Comparison of ENCODE assay signal across 15 mouse cellular contexts in genomic region chr6:52200751-52201250, GRCm38 (mm10). TPM values are rescaled to one million over a fixed set of nuclear protein-coding genes. Genes with fewer than 3 reads are reported as not detected.
DNase-seq lines count a peak whose midpoint lies in the region; ATAC-seq and TF ChIP-seq lines count a peak whose summit lies in the region.
"Had no signal": no experiment of that assay in that cellular context is flagged by ENCODE, and none has a peak within 500 bp of the region (broad histone marks: within the 10 kb centered on the region; RNA-seq: fewer than 3 reads in every experiment).

No protein-coding gene starts in this region.

- peak overlapping the region; percentile 0; the same call in 1 of the 2 replicates for H3K4me2 ChIP-seq in kidney, postnatal 0 days (ENCODE audit: low read length)
- H3K4me2 ChIP-seq in hindbrain, postnatal 0 days (ENCODE audit: low read depth, low read length): 0 out of 2 replicates have a peak overlapping the region, but pooled peaks have one; percentile 8
- peak overlapping the region; percentile 99 for H3K4me2 ChIP-seq in neural tube, embryonic 12.5 days (replicated peaks)

- H3K27me3 ChIP-seq in kidney, postnatal 0 days (ENCODE audit: insufficient read depth, low read length): no peaks in the 10 kb centered on the region
- H3K27me3 ChIP-seq in hindbrain, postnatal 0 days (ENCODE audit: insufficient read depth, low read length): peaks cover 90% of the 10 kb centered on the region
- H3K27me3 ChIP-seq in neural tube, embryonic 12.5 days (replicated peaks): no peaks in the 10 kb centered on the region

- no peak for TF ChIP-seq CTCF in kidney, postnatal 0 days (IDR thresholded peaks at IDR 0.05; ENCODE audit: low read depth)
- TF ChIP-seq CTCF in embryonic fibroblast, embryonic 13.5 days (IDR thresholded peaks at IDR 0.05; ENCODE audit: borderline replicate concordance, insufficient read depth, low read length): no peak
- no peak for TF ChIP-seq CTCF in hindbrain, postnatal 0 days (IDR thresholded peaks at IDR 0.05; ENCODE audit: low read depth)

- peak overlapping the region; percentile 55; the same call in 1 of the 2 replicates for H3K27ac ChIP-seq in kidney, postnatal 0 days
- H3K27ac ChIP-seq in embryonic fibroblast, embryonic 13.5 days (ENCODE audit: insufficient read depth, low read length): peak overlapping the region; percentile 38; the same call in 1 of the 2 replicates
- no peak overlapping the region for H3K27ac ChIP-seq in hindbrain, postnatal 0 days
- H3K27ac ChIP-seq in neural tube, embryonic 12.5 days: peak overlapping the region; percentile 80
- H3K27ac ChIP-seq: forebrain, embryonic 10.5 days had no signal

- no peak for ATAC-seq in kidney, postnatal 0 days (replicated peaks; ENCODE audit: low FRiP score, low read depth)
- no peak for ATAC-seq in hindbrain, postnatal 0 days
- ATAC-seq in neural tube, embryonic 12.5 days (ENCODE audit: low FRiP score, low read depth): no peak
- ATAC-seq: activated CD4-positive, CD25-positive, alpha-beta regulatory T cell, adult 4 months; inflammation-experienced regulatory T-cells, adult 6 months had no signal

- DNase-seq in kidney, postnatal 0 days (ENCODE audit: low spot score): peak; percentile 71
- no peak for DNase-seq in kidney, postnatal 10 days
- no peak for DNase-seq in hindbrain, postnatal 0 days (ENCODE audit: low spot score)
- no peak for DNase-seq in cerebellum, postnatal 4 days (ENCODE audit: low spot score in 2 of 2)
- DNase-seq in left cerebral cortex, adult 8-10 months (ENCODE audit: low spot score in 2 of 2): no peak
- no peak for DNase-seq in heart, adult 18-20 months
- DNase-seq: cerebellum, adult 8-10 months; layer of hippocampus, adult 9-11 months had no signal

- no peak for TF ChIP-seq POLR2A in embryonic fibroblast, embryonic 13.5 days (IDR thresholded peaks at IDR 0.05; ENCODE audit: low read depth, low read length)

- 47% methylated on average over 10 of the region's 10 CpGs for WGBS in kidney, postnatal 0 days
- 15% methylated on average over 10 of the region's 10 CpGs for WGBS in hindbrain, postnatal 0 days
- WGBS in neural tube, embryonic 12.5 days: 4% methylated on average over 10 of the region's 10 CpGs

- 0 out of 2 replicates have a peak overlapping the region, but pooled peaks have one; percentile 24 for H3K9ac ChIP-seq in kidney, postnatal 0 days (ENCODE audit: low read depth, low read length)
- no peak overlapping the region for H3K9ac ChIP-seq in hindbrain, postnatal 0 days (replicated peaks; ENCODE audit: low read length)
- H3K9ac ChIP-seq in neural tube, embryonic 12.5 days: peak overlapping the region; percentile 100

- H3K4me3 ChIP-seq in kidney, postnatal 0 days (replicated peaks; ENCODE audit: low read depth, low read length): no peak overlapping the region; the same call in 1 of the 2 replicates
- no peak overlapping the region; the same call in 1 of the 2 replicates for H3K4me3 ChIP-seq in embryonic fibroblast, embryonic 13.5 days (ENCODE audit: insufficient read depth, low read length)
- H3K4me3 ChIP-seq in hindbrain, postnatal 0 days (ENCODE audit: low read length): no peak overlapping the region
- H3K4me3 ChIP-seq in neural tube, embryonic 12.5 days: peak overlapping the region; percentile 41
- H3K4me3 ChIP-seq: forebrain, embryonic 10.5 days had no signal

- H3K9me3 ChIP-seq in kidney, postnatal 0 days (replicated peaks; ENCODE audit: low read length): no peaks in the 10 kb centered on the region
- no peaks in the 10 kb centered on the region for H3K9me3 ChIP-seq in hindbrain, postnatal 0 days (ENCODE audit: low read length)
- H3K9me3 ChIP-seq in neural tube, embryonic 12.5 days: no peaks in the 10 kb centered on the region
- H3K9me3 ChIP-seq: forebrain, embryonic 10.5 days had no signal

- H3K36me3 ChIP-seq in kidney, postnatal 0 days (ENCODE audit: insufficient read depth, low read length): 0 out of 2 replicates have a peak, but pooled peaks cover 11% of the 10 kb centered on the region
- no peaks in the 10 kb centered on the region for H3K36me3 ChIP-seq in hindbrain, postnatal 0 days (ENCODE audit: insufficient read depth, low read length)
- H3K36me3 ChIP-seq in neural tube, embryonic 12.5 days: peaks cover 41% of the 10 kb centered on the region
- H3K36me3 ChIP-seq: forebrain, embryonic 10.5 days had no signal

- H3K4me1 ChIP-seq in kidney, postnatal 0 days (replicated peaks; ENCODE audit: insufficient read depth, low read length): peaks cover 21% of the 10 kb centered on the region
- H3K4me1 ChIP-seq in embryonic fibroblast, embryonic 13.5 days (ENCODE audit: control insufficient read depth, insufficient read depth, low read length): peaks cover 3% of the 10 kb centered on the region; the same call in 1 of the 2 replicates
- no peaks in the 10 kb centered on the region for H3K4me1 ChIP-seq in hindbrain, postnatal 0 days (ENCODE audit: insufficient read depth, low read length)
- peaks cover 84% of the 10 kb centered on the region for H3K4me1 ChIP-seq in neural tube, embryonic 12.5 days

RNA-seq across cellular contexts. Expression of gene Hoxa5, which starts 3.6 kb away (rescaled TPM):
- 9.7 and 10.4 TPM in 2 replicates for polyA plus RNA-seq in kidney, postnatal 0 days (2015; fragmentation: Nextera tagmentation; extraction: Ambion mirVana)
- 11.9 and 18.6 TPM in 2 replicates for polyA plus RNA-seq in embryonic fibroblast, embryonic 13.5 days (2011; ENCODE audit: insufficient read length, low read depth, missing spikeins)
- 99.2 and 108 TPM in 2 replicates for total RNA-seq in hindbrain, postnatal 0 days (2014; rRNA removed)
- polyA plus RNA-seq in hindbrain, postnatal 0 days (2015; fragmentation: Nextera tagmentation; extraction: Ambion mirVana): 81.7 and 89.4 TPM in 2 replicates
- 72.6 and 76.1 TPM in 2 replicates for polyA plus RNA-seq in neural tube, embryonic 12.5 days (2016; fragmentation: Nextera tagmentation; extraction: Ambion mirVana)
- total RNA-seq in left cerebral cortex, adult 8-10 months (2022): not detected
- under 1 TPM; 0.40 to 0.59 TPM for total RNA-seq in heart, adult 18-20 months (2021)
- polyA plus RNA-seq: activated CD4-positive, CD25-positive, alpha-beta regulatory T cell, adult 4 months; forebrain, embryonic 10.5 days; inflammation-experienced regulatory T-cells, adult 6 months had no signal

RNA-seq across cellular contexts. Expression of gene Hoxa6, which starts 7.7 kb away (rescaled TPM):
- 2.8 and 3.0 TPM in 2 replicates for polyA plus RNA-seq in kidney, postnatal 0 days (2015; fragmentation: Nextera tagmentation; extraction: Ambion mirVana)
- polyA plus RNA-seq in embryonic fibroblast, embryonic 13.5 days (2011; ENCODE audit: insufficient read length, low read depth, missing spikeins): 2.8 and 4.2 TPM in 2 replicates
- 12.3 and 25.8 TPM in 2 replicates for total RNA-seq in hindbrain, postnatal 0 days (2014; rRNA removed)
- polyA plus RNA-seq in hindbrain, postnatal 0 days (2015; fragmentation: Nextera tagmentation; extraction: Ambion mirVana): 6.0 and 7.7 TPM in 2 replicates
- polyA plus RNA-seq in neural tube, embryonic 12.5 days (2016; fragmentation: Nextera tagmentation; extraction: Ambion mirVana): 34.7 and 34.9 TPM in 2 replicates
- not detected for total RNA-seq in left cerebral cortex, adult 8-10 months (2022)
- total RNA-seq in heart, adult 18-20 months (2021): not detected
- polyA plus RNA-seq: activated CD4-positive, CD25-positive, alpha-beta regulatory T cell, adult 4 months; forebrain, embryonic 10.5 days; heart, embryonic 14.5 days; inflammation-experienced regulatory T-cells, adult 6 months had no signal

RNA-seq across cellular contexts. Expression of gene Hoxa4, which starts 9.2 kb away (rescaled TPM):
- polyA plus RNA-seq in kidney, postnatal 0 days (2015; fragmentation: Nextera tagmentation; extraction: Ambion mirVana): 1.6 and 2.2 TPM in 2 replicates
- 3.0 and 4.2 TPM in 2 replicates for polyA plus RNA-seq in embryonic fibroblast, embryonic 13.5 days (2011; ENCODE audit: insufficient read length, low read depth, missing spikeins)
- 4.8 and 7.3 TPM in 2 replicates for total RNA-seq in hindbrain, postnatal 0 days (2014; rRNA removed)
- polyA plus RNA-seq in hindbrain, postnatal 0 days (2015; fragmentation: Nextera tagmentation; extraction: Ambion mirVana): 10.5 and 12.0 TPM in 2 replicates
- 7.1 and 9.7 TPM in 2 replicates for polyA plus RNA-seq in neural tube, embryonic 12.5 days (2016; fragmentation: Nextera tagmentation; extraction: Ambion mirVana)
- not detected for total RNA-seq in left cerebral cortex, adult 8-10 months (2022)
- under 1 TPM in 1 of 2 experiments, not detected in 1; 0.41 TPM for total RNA-seq in heart, adult 18-20 months (2021)
- polyA plus RNA-seq: activated CD4-positive, CD25-positive, alpha-beta regulatory T cell, adult 4 months; forebrain, embryonic 10.5 days; inflammation-experienced regulatory T-cells, adult 6 months had no signal

RNA-seq across cellular contexts. Expression of gene Hoxa3, which starts 12.3 kb away (rescaled TPM):
- 4.8 and 6.0 TPM in 2 replicates for polyA plus RNA-seq in kidney, postnatal 0 days (2015; fragmentation: Nextera tagmentation; extraction: Ambion mirVana)
- polyA plus RNA-seq in embryonic fibroblast, embryonic 13.5 days (2011; ENCODE audit: insufficient read length, low read depth, missing spikeins): 10.2 and 13.5 TPM in 2 replicates
- 8.7 and 9.8 TPM in 2 replicates for total RNA-seq in hindbrain, postnatal 0 days (2014; rRNA removed)
- 7.9 and 8.8 TPM in 2 replicates for polyA plus RNA-seq in hindbrain, postnatal 0 days (2015; fragmentation: Nextera tagmentation; extraction: Ambion mirVana)
- polyA plus RNA-seq in neural tube, embryonic 12.5 days (2016; fragmentation: Nextera tagmentation; extraction: Ambion mirVana): 21.1 and 25.1 TPM in 2 replicates
- total RNA-seq in left cerebral cortex, adult 8-10 months (2022): not detected
- 1 to 10 TPM in 1 of 2 experiments, under 1 TPM in 1; 0.32 to 1.9 TPM for total RNA-seq in heart, adult 18-20 months (2021)
- polyA plus RNA-seq: forebrain, embryonic 10.5 days; inflammation-experienced regulatory T-cells, adult 6 months had no signal

RNA-seq across cellular contexts. Expression of gene Gm28308, which starts 12.3 kb away (rescaled TPM):
- polyA plus RNA-seq in kidney, postnatal 0 days (2015; fragmentation: Nextera tagmentation; extraction: Ambion mirVana): 0.66 and 2.1 TPM in 2 replicates
- polyA plus RNA-seq in embryonic fibroblast, embryonic 13.5 days (2011; ENCODE audit: insufficient read length, low read depth, missing spikeins): 0.89 TPM in 1 of 2 replicates, not detected in the other
- total RNA-seq in hindbrain, postnatal 0 days (2014; rRNA removed): 0.83 and 2.2 TPM in 2 replicates
- polyA plus RNA-seq in hindbrain, postnatal 0 days (2015; fragmentation: Nextera tagmentation; extraction: Ambion mirVana): not detected in 2 replicates
- not detected in 2 replicates for polyA plus RNA-seq in neural tube, embryonic 12.5 days (2016; fragmentation: Nextera tagmentation; extraction: Ambion mirVana)
- total RNA-seq in left cerebral cortex, adult 8-10 months (2022): not detected
- total RNA-seq in heart, adult 18-20 months (2021): not detected
- total RNA-seq: megakaryocyte progenitor cell, adult 5-6 weeks had no signal
- polyA plus RNA-seq: activated CD4-positive, CD25-positive, alpha-beta regulatory T cell, adult 4 months; forebrain, embryonic 10.5 days; heart, embryonic 14.5 days; inflammation-experienced regulatory T-cells, adult 6 months had no signal

Comparison
In these comparisons a context has a peak if more than half of its experiments do, and no peak if none do; other contexts are left out.
1. H3K4me2 ChIP-seq: peak in every context shown above with its lines; median percentile 99 in neural tube, embryonic 12.5 days; 8 in hindbrain, postnatal 0 days; 0 in kidney, postnatal 0 days.